Mouse (Mus musculus) naive thymus-derived CD4-positive, alpha-beta T cell, adult 2 months (primary cell): ENCODE measurements around the gene Tcte1.
A peak's percentile ranks its signal among the peaks of the same experiment; 100 is the strongest.

Experiments
- DNase-seq: peaks from one replicate; pipeline ENCODE4 v3.0.0-alpha.2; 2011; ENCODE audit warnings: low read depth

Gene Tcte1

GRCm38 (mm10) chr17:45515204-45515726 lies 8.0 kb upstream of the Tcte1 start:
- DNase-seq: no peak

- DNase-seq: no peak
Measured at GRCm38 (mm10) chr17:45515806-45516205, 7.4 kb upstream of the Tcte1 start.

DNA sequence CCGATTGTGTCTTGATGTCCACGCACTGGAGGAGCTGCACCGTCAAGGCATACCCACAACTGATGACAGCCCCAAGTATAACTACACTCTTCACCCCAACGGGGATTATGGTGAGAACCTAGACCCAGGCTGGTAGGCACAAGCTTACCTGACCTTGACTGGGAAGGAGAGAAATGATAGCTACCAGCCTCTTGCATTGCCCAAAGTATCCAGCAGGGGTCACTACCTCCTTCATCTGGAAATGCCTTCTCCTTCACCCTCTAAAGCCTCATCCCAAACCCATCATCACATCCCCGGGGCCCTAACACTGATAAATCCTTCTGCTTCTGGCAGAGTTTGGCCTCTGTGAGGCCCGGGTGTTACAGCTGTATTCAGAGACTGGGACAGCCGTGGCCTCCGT lies 6.7 kb upstream of the Tcte1 start:
- DNase-seq: peak; percentile 85

DNA sequence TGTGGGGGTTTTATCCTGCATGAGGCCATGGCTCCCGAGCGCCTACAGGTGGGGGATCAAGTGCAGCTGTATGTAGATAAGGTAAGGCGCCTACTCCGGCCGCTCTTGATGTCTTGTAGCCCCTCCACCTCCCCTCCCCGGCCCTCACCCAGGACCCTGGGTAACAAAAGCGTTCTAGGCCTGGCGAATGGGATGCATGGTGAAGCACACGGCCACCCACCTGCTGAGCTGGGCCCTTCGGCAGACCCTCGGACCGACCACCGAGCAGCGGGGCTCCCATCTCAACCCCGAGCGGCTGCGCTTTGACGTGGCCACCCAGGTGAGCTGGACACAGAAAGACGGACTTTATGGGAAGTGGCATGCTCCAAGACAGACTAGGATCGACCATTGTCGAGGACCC lies 6.1 kb upstream of the Tcte1 start:
- DNase-seq: no peak

- no peak for DNase-seq
Measured at GRCm38 (mm10) chr17:45517549-45518215, 5.6 kb upstream of the Tcte1 start.

DNA sequence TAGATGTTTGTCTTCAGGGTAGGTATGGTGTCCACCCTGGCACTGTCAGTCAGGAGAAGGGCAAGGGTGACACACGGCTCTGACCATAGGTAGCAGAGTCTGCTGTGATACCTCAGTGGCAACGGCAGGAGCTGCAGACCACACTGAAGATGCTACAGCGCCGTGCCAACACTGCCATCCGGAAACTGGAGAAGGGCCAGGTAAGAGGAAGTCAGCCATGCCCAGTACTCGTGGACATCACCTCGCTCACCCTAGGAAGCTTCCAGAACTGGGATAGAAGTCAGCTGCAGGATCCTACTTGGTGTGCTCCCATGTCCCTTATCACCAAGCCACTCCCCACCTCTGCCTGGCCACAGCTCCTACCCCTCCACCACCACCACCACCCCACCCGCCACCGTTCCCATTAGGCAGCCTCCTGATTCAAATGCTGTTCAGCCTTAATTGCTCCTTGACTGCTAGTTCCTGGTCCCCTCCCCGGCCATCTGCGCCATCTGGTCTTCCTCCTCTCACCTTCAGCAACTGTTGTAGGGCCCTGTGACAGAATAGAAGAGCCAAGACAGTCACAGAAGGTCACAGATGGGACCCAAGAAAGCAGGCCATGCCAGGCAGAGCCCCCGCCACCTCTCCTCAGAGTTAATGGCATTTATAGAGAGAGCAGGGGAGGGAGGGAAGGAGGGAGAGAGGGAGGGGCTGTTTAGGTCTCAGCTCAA lies 4.3 kb upstream of the Tcte1 start:
- DNase-seq: no peak

- no peak for DNase-seq
Measured at GRCm38 (mm10) chr17:45520136-45520535, 3.1 kb upstream of the Tcte1 start.

- DNase-seq: no peak
Measured at GRCm38 (mm10) chr17:45524961-45525360, 1.7 kb downstream of the Tcte1 start.

DNA sequence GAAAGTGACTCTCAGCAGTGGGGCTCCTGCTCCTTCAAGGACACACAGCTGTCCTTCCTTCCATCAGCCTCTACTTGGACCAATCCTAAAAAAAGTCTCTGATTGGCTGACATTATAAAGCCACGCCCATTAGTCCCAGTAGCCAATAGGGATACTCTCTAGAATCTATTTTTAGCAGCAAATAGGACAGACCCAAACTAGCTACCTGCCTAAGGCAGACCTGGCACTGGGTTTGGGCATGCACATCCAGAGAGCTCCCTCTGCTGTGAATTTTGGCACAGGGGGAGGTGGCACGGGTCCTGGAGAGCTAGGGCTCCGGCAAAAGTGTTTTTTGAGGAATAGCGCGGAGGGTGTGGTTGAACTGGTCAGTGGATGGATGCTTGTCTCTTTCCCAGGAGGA lies 3.3 kb downstream of the Tcte1 start:
- DNase-seq: no peak

GRCm38 (mm10) chr17:45530346-45530782 lies 7.1 kb downstream of the Tcte1 start:
- DNase-seq: no peak

- DNase-seq: no peak
Measured at GRCm38 (mm10) chr17:45532896-45533295, 9.7 kb downstream of the Tcte1 start.

DNA sequence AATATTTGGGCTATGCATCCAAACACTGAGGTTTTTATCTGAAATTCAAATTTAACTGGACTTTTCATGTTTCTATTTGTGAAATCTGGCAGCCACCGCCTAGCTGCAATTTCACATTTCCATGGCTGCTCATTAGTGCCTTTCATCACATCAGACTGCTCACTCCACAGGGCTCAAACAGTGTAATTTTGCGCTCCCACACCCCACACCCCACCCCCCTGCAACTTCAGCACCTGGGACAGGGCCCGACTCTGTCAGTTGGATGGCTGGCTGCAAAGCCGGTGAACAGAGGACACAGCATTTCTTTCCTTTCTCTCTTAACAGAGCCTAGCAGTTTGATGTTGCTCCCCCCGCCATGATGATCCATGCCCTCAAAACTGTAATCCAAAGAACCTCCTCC lies 13.0 kb downstream of the Tcte1 start:
- no peak for DNase-seq

- no peak for DNase-seq
Measured at GRCm38 (mm10) chr17:45538394-45538793, 15.2 kb downstream of the Tcte1 start.

DNA sequence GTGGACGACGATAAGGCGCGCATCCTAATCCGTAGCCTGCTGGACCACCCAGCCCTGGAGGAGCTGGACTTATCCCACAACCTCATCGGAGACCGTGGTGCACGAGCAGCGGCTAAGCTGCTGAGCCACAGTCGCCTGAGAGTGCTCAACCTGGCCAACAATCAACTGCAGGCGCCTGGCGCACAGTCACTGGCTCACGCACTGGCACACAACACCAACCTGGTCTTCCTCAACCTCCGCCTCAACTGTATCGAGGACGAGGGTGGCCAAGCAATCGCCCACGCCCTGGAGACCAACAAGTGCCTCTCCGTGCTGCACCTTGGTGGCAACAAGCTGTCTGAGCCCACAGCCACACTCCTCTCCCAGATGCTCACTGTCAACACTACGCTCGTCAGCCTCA lies 16.4 kb downstream of the Tcte1 start:
- DNase-seq: no peak

DNA sequence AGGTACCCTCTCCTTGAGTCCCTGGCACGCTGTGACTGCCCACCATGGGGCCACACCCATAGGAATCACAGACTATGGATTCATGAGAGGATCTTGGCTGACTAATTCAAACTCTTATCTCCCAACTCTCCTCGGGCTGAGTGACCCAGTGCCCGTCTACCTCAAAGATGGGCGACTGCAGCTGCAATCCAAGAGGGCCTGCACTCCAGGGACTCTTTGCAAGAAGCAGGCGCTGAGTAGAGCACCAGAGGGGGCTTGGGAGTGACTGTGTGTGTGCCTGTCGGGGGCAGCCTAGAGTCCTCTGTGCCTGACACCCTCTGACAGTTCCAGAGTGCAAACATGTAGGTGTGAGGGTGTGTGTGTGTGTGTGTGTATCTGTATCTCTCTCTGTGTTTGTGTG lies 18.9 kb downstream of the Tcte1 start:
- no peak for DNase-seq

DNA sequence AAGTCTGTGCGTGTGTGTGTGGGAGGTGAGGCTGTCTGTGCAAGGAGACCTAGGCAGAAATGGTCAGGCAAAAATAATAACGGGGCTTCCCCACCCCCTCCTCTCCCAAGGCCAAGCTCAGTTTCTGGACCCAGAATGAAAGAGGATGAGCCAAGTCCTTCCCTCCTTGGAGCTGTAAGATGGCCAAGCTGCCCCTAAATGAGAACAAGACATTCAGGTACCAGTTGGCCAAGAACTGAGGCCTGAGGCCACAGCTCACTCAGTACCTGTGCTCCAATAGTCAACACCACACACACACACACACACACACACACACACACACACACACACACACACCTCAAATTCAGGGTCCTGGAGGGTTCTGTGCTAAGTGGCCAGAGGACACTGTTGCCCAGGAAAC lies 19.5 kb downstream of the Tcte1 start:
- DNase-seq: no peak

- DNase-seq: no peak
Measured at GRCm38 (mm10) chr17:45543115-45543514, 19.9 kb downstream of the Tcte1 start.

GRCm38 (mm10) chr17:45544001-45544872 lies 21.0 kb downstream of the Tcte1 start:
- no peak for DNase-seq

DNA sequence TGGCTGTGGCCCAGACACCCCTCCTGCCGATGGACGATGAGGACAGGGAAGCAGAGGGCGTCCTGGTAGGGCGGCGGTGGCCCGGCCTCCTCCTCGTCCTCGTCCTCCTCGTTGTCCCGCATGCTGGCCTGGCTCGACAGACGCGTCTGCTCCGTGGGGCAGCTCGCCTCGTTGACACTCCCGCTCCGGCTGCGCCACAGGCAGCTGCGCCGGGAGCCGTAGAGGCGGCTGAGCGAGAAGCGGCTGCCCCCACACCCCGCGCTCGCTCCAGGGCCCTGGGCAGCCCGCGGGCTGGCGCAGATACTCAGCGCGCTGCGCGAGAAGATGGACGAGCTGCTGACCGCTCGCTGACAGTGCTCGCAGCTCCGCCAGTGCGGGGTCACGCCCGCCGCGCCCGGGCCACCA lies 21.6 kb downstream of the Tcte1 start:
- DNase-seq: no peak

DNA sequence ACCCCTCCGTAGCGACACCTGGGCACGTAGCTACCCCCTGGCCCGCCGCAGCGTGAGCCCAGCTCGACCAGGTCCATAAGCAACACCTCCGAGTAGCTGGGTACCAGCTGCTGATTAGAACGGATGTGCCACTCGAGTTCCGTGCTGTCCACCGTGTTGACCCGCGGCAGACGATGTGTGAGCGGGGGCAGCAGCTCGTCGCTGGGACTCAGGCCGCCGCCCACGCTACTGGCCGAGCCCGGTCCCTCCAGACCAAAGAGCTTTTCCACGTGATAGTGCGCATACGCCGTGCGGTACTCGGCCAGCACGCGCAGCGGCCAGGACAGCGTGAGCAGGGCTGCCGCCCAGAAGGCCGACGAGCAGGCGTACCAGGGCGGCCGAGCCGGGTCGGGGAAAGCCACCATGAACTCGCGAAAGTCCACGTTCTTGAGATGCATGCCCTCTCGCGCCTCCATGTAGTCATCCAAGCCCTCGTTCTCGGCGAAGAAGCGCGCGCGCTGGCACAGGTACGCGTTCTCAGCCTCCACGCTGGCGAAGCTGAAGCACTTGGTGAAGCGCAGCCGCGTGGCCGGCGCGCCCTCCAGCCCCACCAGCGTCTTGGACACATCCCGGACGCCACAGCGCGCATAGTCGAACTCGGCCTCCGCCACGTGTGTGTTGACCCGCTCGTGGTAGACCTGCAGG lies 22.2 kb downstream of the Tcte1 start:
- no peak for DNase-seq

DNA sequence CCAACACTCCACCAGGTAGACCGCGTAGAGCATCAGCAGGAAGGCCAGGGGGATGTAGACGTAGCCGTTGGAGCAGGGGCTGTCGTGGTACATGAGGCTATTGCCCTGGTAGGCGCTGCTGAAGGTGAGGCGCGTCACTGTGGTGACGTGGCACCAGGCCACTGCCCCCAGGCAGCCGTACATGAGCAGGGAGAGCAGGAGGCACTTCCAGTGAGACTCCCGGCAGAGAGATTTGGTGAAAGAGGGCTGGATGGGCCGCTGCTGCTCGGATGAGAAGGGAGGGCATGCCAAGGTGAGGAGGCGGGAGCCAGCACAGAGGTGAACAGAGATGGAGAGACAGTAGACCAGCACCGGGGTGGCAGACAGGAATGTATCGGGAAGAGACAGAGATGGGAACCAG lies 23.7 kb downstream of the Tcte1 start:
- DNase-seq: no peak
